Mouse (Mus musculus) cortical plate, adult 2 months (tissue): Measurements from ENCODE around the gene Sprtn. TPM values are rescaled to one million over a fixed set of nuclear protein-coding genes. Genes with fewer than 3 reads are reported as not detected.

Source experiments
- H3K27ac ChIP-seq: fragments of 200-500 bp; 2 replicates; pipeline ENCODE4 v1.5.1; 2012; ENCODE audit warnings: low read length, control low read depth, inconsistent platforms; ENCODE audit not compliant: insufficient read depth
- H3K4me1 ChIP-seq: fragments of 200-500 bp; 2 replicates; pipeline ENCODE4 v1.6.1; 2011; ENCODE audit warnings: low read length; ENCODE audit not compliant: control insufficient read depth, insufficient read depth
- H3K4me3 ChIP-seq: fragments of 200-500 bp; 2 replicates; pipeline ENCODE4 v1.5.1; 2011; ENCODE audit warnings: mild to moderate bottlenecking, low read length, control low read depth; ENCODE audit not compliant: insufficient read depth
- CTCF ChIP-seq: fragments of 200-500 bp; IDR thresholded peaks from 2 replicates; pipeline ENCODE4 v1.5.1; 2011; ENCODE audit warnings: mild to moderate bottlenecking, control low read depth, low read length; ENCODE audit not compliant: insufficient read depth; ENCODE audit errors: extremely low read depth
- POLR2A ChIP-seq: fragments of 200-500 bp; IDR thresholded peaks from 2 replicates; pipeline ENCODE4 v1.6.1; 2011; ENCODE audit warnings: mild to moderate bottlenecking, low read length, control low read depth; ENCODE audit not compliant: insufficient read depth; ENCODE audit errors: extremely low read depth
- polyA plus RNA-seq: library from polyadenylated mRNA; depleted of rRNA; stranded (reverse); fragments of >200 nt; gene quantifications from 2 replicates; pipeline ENCODE4 v1.2.3, GENCODE M21; 2012

Sprtn gene
- polyA plus RNA-seq, 1 experiment = 16.3 TPM

GRCm38 (mm10) chr8:124898251-124898905 is 692 bp downstream of the Sprtn start:
- Histone ChIP-seq H3K27ac (no peak overlapping the region), H3K4me3 (peak overlapping the region; percentile 92), H3K4me1 (peaks cover 12% of the 10 kb centered on the region)
- TF ChIP-seq CTCF = no peak
- no peak for TF ChIP-seq POLR2A

- Histone ChIP-seq H3K4me3 (no peak overlapping the region), H3K27ac (no peak overlapping the region), H3K4me1 (peaks cover 8% of the 10 kb centered on the region; the same call in 1 of the 2 replicates)
- TF ChIP-seq CTCF (no peak), POLR2A (no peak)
Observed at GRCm38 (mm10) chr8:124903198-124903597, 5.5 kb downstream of the Sprtn start.

- Histone ChIP-seq H3K4me3 (no peak overlapping the region), H3K27ac (no peak overlapping the region), H3K4me1 (peaks cover 4% of the 10 kb centered on the region; the same call in 1 of the 2 replicates)
- TF ChIP-seq CTCF (no peak), POLR2A (no peak)
Observed at GRCm38 (mm10) chr8:124905482-124905881, 7.8 kb downstream of the Sprtn start.

GRCm38 (mm10) chr8:124909936-124910335 is 12.2 kb downstream of the Sprtn start:
- no peak overlapping the region for H3K4me3 ChIP-seq
- H3K4me1 ChIP-seq = peaks cover 2% of the 10 kb centered on the region; the same call in 1 of the 2 replicates
- TF ChIP-seq POLR2A (no peak), CTCF (no peak)
- no peak overlapping the region for H3K27ac ChIP-seq

GRCm38 (mm10) chr8:124910349-124910748 is 12.7 kb downstream of the Sprtn start:
- Histone ChIP-seq H3K4me3 (no peak overlapping the region), H3K27ac (no peak overlapping the region), H3K4me1 (0 out of 2 replicates have a peak, but pooled peaks cover 1% of the 10 kb centered on the region)
- TF ChIP-seq CTCF (no peak), POLR2A (no peak)

- TF ChIP-seq POLR2A = no peak
- TF ChIP-seq CTCF = no peak
- no peak overlapping the region for H3K27ac ChIP-seq
- H3K4me1 ChIP-seq = no peaks in the 10 kb centered on the region
- no peak overlapping the region for H3K4me3 ChIP-seq
Observed at GRCm38 (mm10) chr8:124911938-124912872, 14.5 kb downstream of the Sprtn start.

- Histone ChIP-seq H3K4me1 (0 out of 2 replicates have a peak, but pooled peaks cover 2% of the 10 kb centered on the region), H3K27ac (no peak overlapping the region), H3K4me3 (no peak overlapping the region)
- TF ChIP-seq POLR2A = no peak
- no peak for TF ChIP-seq CTCF
Observed at GRCm38 (mm10) chr8:124914061-124914460, 16.4 kb downstream of the Sprtn start.

GRCm38 (mm10) chr8:124917741-124918484 is 20.2 kb downstream of the Sprtn start:
- no peak for TF ChIP-seq POLR2A
- TF ChIP-seq CTCF = no peak
- Histone ChIP-seq H3K27ac (no peak overlapping the region), H3K4me3 (no peak overlapping the region), H3K4me1 (peaks cover 5% of the 10 kb centered on the region; the same call in 1 of the 2 replicates)

GRCm38 (mm10) chr8:124921369-124922279 is 23.9 kb downstream of the Sprtn start:
- Histone ChIP-seq H3K4me1 (peaks cover 16% of the 10 kb centered on the region), H3K27ac (no peak overlapping the region), H3K4me3 (no peak overlapping the region)
- TF ChIP-seq POLR2A (no peak), CTCF (no peak)
